Mouse (Mus musculus) heart, embryonic 10.5 days (tissue): ENCODE data around the gene Maff. TPM values are rescaled to one million over a fixed set of nuclear protein-coding genes. Genes with fewer than 3 reads are reported as not detected.

ENCODE experiments used
- DNase-seq: peaks from one replicate; pipeline ENCODE4 v3.0.0-alpha.2; 2017; ENCODE audit warnings: low spot score
- H3K27ac ChIP-seq: fragments of 300-500 bp; sonication (generic); 2 replicates; pipeline ENCODE4 v1.5.1; 2016; ENCODE audit warnings: mild to moderate bottlenecking
- H3K27me3 ChIP-seq: fragments of 300-500 bp; sonication (generic); 2 replicates; pipeline ENCODE4 v1.6.1; 2016; ENCODE audit warnings: mild to moderate bottlenecking; ENCODE audit not compliant: poor library complexity, insufficient read depth, severe bottlenecking
- H3K36me3 ChIP-seq: fragments of 300-500 bp; sonication (generic); 2 replicates; pipeline ENCODE4 v1.6.1; 2016; ENCODE audit warnings: mild to moderate bottlenecking, moderate library complexity
- H3K4me1 ChIP-seq: fragments of 300-500 bp; sonication (generic); 2 replicates; pipeline ENCODE4 v1.6.1; 2016; ENCODE audit warnings: mild to moderate bottlenecking
- H3K4me3 ChIP-seq: fragments of 300-500 bp; sonication (generic); 2 replicates; pipeline ENCODE4 v1.5.1; 2016; ENCODE audit warnings: mild to moderate bottlenecking, moderate library complexity
- H3K9me3 ChIP-seq: fragments of 300-500 bp; sonication (generic); 2 replicates; pipeline ENCODE4 v1.6.1; 2016; ENCODE audit warnings: mild to moderate bottlenecking, moderate library complexity
- WGBS: fragments of 180-500 bp; shearing (Covaris S2); methylation state at CpG from one replicate; pipeline ENCODE4 v1.1.7; 2016; 5-methylcytosine and 5-hydroxymethylcytosine counted together
- polyA plus RNA-seq: library from polyadenylated mRNA; unstranded; fragments of >200 nt; fragmentation: Nextera tagmentation; extraction: Ambion mirVana; gene quantifications from 2 replicates; pipeline ENCODE4 v1.2.1, GENCODE M21; 2016

The Maff gene
- polyA plus RNA-seq, 1 experiment from 2014 or later: 2.0 TPM

DNA sequence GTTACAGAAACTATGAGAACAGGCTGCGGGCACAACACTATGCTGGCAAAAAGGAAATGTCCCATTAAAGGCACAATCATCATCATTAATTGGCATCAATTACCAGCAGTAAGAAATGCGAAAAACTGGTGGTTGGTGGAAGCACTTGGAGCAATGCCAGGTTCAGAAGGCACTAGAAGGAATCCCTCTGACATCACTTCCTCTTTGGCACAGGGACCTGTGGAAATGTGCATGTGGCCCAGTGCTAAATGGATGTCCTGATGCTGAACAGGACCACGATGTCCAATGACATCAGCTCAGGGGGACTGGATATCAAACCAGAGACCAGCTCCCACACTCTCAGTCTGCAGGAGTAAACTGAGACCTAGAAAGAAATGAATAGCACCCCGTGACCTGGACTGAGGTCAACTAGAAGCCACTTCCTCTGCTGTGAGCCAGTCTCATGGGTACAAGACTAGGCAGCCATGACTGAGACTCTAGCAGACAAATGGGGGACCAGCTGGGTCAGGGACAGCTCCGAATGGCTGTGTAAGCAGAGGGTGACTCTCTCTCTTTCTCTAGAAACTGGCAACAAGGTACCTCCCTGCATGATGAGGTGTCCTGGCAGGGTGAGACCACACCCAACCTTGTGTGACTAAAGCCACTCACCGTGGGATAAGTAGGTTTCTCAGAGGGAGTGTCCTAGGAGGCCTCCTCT is 3.6 kb upstream of the Maff start:
- WGBS: 68% methylated on average over 6 of the region's 6 CpGs
- Histone ChIP-seq H3K27me3 (peaks cover 13% of the 10 kb centered on the region; the same call in 1 of the 2 replicates), H3K36me3 (no peaks in the 10 kb centered on the region), H3K4me3 (no peak overlapping the region), H3K27ac (no peak overlapping the region), H3K9me3 (no peaks in the 10 kb centered on the region), H3K4me1 (peaks cover 15% of the 10 kb centered on the region)
- DNase-seq: no peak

DNA sequence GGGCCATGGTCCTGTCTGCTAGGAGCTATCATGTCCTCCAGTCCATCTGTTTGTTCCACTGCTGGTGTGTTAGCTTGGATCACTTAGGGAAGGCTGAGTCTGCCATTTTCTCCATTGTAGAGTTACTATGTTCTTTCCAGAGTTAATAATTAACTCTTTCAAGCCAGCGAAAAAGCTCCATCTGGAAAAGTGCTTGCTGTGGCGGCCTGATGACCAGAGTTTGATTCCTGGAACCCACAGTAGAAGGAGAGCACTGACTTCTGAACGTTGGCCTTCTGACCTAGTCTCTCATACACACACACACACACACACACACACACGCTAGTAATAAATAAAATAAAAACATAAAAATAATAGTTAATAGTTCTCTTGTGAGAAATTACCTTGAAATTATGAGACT is 1.8 kb upstream of the Maff start:
- no peak overlapping the region for H3K27ac ChIP-seq
- WGBS: 75% methylated on average over 4 of the region's 4 CpGs
- peaks cover 12% of the 10 kb centered on the region; the same call in 1 of the 2 replicates for H3K27me3 ChIP-seq

DNA sequence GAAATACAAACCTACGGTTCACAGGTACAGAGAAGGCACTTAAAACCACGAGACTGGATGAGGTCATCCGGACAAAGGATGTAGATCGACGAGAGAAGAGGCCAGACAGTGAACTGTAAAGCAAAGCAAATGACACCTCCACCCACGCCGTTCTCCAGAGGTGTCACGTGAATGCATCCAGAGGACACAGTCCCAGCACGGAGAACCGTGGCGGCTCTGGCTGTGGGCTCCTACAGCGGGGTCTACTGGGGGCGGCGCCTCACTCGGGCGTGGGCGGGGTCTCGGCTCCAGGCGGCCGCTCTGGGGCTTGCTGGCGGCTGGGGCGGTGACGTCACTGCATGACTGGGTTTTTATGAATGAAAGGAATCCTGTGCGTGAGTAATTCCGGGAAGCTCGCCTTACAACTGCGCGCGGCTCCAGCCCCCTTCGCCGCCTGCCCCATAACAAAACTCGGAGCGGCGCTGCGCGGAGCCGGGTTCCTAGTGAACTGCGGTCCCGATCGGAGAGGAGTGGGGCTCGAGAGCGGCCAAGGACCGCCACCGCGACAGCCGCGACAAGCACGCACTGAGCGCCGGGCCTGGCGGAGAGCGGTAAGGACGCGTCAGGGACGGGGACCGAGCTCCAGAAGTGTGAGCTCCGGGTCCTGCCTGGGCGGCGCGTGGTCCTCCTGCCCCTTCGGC is 884 bp downstream of the Maff start:
- Histone ChIP-seq H3K9me3 (no peaks in the 10 kb centered on the region), H3K27me3 (0 out of 2 replicates have a peak, but pooled peaks cover 5% of the 10 kb centered on the region), H3K36me3 (no peaks in the 10 kb centered on the region), H3K4me3 (peak overlapping the region; percentile 76), H3K4me1 (peaks cover 50% of the 10 kb centered on the region), H3K27ac (peak overlapping the region; percentile 91)
- DNase-seq: peak; percentile 98
- under 1% methylated on average over 61 of the region's 61 CpGs for WGBS

More for the DNA sequence above, 1.8 kb upstream of the Maff start:
- no peaks in the 10 kb centered on the region for H3K36me3 ChIP-seq
- H3K4me1 ChIP-seq: peaks cover 31% of the 10 kb centered on the region
- H3K9me3 ChIP-seq: no peaks in the 10 kb centered on the region
- no peak overlapping the region for H3K4me3 ChIP-seq
- DNase-seq: no peak

DNA sequence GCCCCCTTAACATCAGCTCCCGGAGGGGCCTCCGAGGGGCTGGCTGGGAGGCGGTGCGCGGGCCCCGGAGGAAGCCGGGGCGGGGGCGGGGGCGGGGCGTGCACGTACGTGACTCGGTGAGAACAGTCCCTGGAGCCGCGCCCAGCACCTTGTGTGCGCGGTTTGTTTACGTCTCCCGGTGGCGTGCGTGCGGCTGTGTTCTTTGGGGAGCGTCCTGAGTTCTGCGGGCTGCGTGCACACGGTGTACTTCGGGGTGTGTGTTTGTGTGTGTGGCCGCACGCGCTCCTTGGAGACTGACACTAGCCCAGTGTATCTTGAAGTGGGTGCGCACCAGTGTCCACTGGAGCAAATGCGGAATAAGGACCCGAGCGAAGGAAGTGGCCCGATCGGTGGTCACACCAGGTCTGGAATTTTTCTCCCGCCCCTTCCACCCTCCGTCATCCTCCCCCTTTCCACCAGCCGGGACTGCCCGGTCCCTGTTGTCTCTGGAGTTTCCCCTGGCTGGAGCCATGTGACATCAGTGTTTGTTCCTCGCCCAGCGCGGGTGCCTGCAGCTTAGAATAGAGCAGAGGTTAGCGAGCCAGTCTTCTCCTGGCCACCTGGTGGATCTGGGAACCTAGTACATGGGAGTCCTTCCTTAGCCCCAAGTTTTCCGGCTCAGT is 1.6 kb downstream of the Maff start:
- H3K36me3 ChIP-seq: no peaks in the 10 kb centered on the region
- DNase-seq: peak; percentile 93
- 0 out of 2 replicates have a peak, but pooled peaks cover 5% of the 10 kb centered on the region for H3K27me3 ChIP-seq
- H3K4me3 ChIP-seq: peak overlapping the region; percentile 76
- peak overlapping the region; percentile 91 for H3K27ac ChIP-seq
- no peaks in the 10 kb centered on the region for H3K9me3 ChIP-seq
- H3K4me1 ChIP-seq: peaks cover 55% of the 10 kb centered on the region
- WGBS: 1% methylated on average over 46 of the region's 46 CpGs

DNA sequence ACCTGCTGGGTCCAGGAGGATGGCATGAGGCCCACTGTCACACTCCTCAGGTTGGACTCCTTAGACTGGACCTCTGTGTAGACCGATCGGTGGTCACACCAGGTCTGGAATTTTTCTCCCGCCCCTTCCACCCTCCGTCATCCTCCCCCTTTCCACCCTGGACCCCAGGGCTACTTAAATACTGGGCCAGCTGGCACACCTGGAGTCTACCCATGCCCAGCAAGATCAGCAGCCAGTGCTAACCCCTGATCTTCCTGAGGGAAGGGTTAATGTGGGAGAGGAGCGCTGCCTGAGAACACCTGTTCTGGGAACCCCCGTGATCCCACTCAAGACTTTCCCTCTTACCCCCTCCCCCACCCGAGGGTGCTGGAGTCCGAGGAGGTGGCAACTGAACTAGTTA is 2.2 kb downstream of the Maff start:
- Histone ChIP-seq H3K4me3 (peak overlapping the region; percentile 76), H3K9me3 (no peaks in the 10 kb centered on the region), H3K4me1 (peaks cover 55% of the 10 kb centered on the region), H3K27ac (peak overlapping the region; percentile 91; the same call in 1 of the 2 replicates), H3K27me3 (0 out of 2 replicates have a peak, but pooled peaks cover 5% of the 10 kb centered on the region), H3K36me3 (no peaks in the 10 kb centered on the region)
- no peak for DNase-seq
- 62% methylated on average over 8 of the region's 8 CpGs for WGBS

DNA sequence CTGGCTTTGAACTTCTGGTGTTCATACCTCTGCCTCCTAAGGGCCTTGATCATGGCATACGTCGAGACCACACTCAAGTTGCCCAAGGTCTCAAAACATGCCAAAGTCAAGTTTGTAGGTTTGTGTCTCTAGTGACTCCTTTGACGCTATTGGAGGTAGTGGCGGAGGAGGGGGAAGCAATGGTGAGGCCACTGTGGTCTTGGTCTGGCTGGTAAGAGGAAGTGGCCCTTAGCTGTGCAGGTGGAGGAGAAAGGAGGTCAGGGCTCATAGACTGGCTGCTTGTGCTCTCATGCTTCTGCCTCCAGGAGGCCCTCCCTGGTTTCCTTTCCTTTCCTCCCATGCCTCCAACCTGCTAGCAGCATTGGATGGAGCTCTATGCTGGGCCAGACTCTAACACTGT is 4.4 kb downstream of the Maff start:
- H3K4me1 ChIP-seq: peaks cover 59% of the 10 kb centered on the region

DNA sequence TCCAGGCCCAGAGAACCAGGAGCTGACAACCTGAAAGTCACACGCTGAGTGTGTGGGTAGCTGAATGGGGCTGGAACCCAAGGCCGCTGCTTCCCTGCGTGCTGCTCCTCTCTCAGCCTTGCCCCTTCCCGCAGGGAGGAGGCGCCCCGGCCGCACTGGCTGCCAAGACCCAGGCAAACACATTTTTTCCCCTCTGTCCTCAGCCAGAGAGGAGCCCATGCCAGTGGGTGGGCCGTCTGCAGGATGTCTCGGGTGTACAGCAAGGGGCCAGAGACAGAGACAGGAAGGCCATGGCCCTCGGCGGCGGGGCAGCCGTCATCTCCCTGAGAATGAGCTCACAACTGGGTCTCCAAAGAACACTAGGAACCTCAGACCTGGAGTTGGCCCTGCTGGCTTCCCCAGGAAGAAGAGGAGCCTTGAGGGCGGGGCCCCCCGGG is 4.9 kb downstream of the Maff start:
- 0 out of 2 replicates have a peak overlapping the region, but pooled peaks have one; percentile 10 for H3K4me3 ChIP-seq
- no peak for DNase-seq
- peaks cover 13% of the 10 kb centered on the region for H3K27me3 ChIP-seq
- H3K4me1 ChIP-seq: peaks cover 58% of the 10 kb centered on the region
- 20% methylated on average over 15 of the region's 15 CpGs for WGBS
- no peaks in the 10 kb centered on the region for H3K9me3 ChIP-seq
- no peaks in the 10 kb centered on the region for H3K36me3 ChIP-seq
- peak overlapping the region; percentile 67 for H3K27ac ChIP-seq

More for the DNA sequence above, 4.4 kb downstream of the Maff start:
- H3K9me3 ChIP-seq: no peaks in the 10 kb centered on the region
- WGBS: 85% methylated on average over 4 of the region's 4 CpGs
- H3K36me3 ChIP-seq: no peaks in the 10 kb centered on the region
- H3K27me3 ChIP-seq: peaks cover 8% of the 10 kb centered on the region
- 0 out of 2 replicates have a peak overlapping the region, but pooled peaks have one; percentile 10 for H3K4me3 ChIP-seq
- no peak for DNase-seq
- H3K27ac ChIP-seq: peak overlapping the region; percentile 67

DNA sequence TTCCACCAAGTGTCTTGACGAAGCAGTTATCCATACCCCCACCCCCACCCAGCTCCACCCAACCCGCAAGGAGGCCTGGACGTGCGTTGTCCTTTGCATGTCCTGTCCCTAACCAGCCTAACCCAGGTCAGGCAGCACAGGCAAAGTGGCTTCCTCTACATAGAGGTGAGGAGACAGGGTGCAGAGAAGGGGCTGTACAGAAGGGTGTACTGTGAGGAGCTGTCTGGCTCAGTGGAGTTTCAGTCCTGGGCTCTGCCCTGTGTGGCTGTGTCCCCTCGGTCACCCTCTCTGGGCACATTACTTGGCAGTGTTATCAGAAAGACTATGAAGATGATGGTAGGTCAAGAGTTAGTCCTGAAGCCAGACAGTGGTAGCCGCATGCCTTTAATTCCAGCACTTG is 6.1 kb downstream of the Maff start:
- 81% methylated on average over 6 of the region's 6 CpGs for WGBS
- H3K27me3 ChIP-seq: peaks cover 18% of the 10 kb centered on the region
- H3K4me3 ChIP-seq: no peak overlapping the region
- 0 out of 2 replicates have a peak overlapping the region, but pooled peaks have one; percentile 18 for H3K27ac ChIP-seq
- peaks cover 62% of the 10 kb centered on the region for H3K4me1 ChIP-seq
- no peak for DNase-seq
- H3K9me3 ChIP-seq: no peaks in the 10 kb centered on the region
- no peaks in the 10 kb centered on the region for H3K36me3 ChIP-seq

DNA sequence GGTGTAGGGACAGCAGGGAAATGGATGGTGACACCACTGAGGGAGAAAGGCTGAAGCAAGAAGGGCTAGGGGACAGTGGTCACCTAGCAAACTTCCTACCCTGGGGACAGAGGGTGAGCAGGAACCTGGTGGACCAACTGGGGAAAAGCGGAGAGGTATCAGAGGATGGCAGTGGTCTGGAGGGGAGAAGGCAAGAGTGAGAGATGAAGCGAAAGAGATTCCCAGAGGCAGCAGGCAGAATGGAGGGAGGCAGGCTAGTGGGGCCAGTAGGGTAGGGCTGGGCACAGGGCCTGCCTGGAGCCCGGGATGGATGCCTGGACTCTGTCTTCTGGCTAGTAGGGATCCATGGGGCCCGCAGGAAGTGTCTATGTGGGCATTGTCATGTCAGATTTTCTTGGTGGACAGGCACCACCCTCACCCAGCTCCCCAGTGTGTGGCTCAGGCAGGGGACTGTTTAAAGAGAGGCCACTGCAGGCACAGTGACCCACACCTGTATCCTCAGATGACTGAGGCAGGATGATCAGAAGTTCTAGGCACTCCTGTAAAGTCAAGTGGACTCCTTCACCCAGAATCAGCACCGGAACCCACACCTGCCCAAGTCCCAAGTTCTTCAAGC is 7.4 kb downstream of the Maff start:
- 91% methylated on average over 5 of the region's 5 CpGs for WGBS
- peaks cover 16% of the 10 kb centered on the region for H3K27me3 ChIP-seq

DNA sequence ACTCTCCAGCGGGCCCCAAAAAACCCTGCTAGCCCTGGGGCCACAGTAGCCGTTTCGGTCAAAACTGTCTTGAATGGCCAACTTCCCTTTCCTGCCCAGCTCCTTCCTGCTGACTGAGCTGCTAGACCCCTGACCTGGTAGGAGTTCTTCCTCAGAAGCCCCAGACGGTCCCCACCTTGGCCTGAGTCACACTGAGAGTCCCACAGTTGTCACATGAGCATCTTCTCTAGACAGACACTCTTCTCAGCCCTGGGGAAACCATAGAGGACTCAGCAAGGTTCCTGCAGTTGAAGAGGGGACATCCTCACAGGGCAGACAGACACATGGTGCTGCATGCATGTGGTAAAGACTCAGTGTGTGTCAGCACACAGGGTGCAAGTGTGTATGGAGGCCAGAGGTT is 8.2 kb downstream of the Maff start:
- no peaks in the 10 kb centered on the region for H3K9me3 ChIP-seq
- DNase-seq: no peak
- H3K27ac ChIP-seq: no peak overlapping the region
- H3K4me3 ChIP-seq: no peak overlapping the region
- H3K4me1 ChIP-seq: peaks cover 59% of the 10 kb centered on the region
- H3K36me3 ChIP-seq: no peaks in the 10 kb centered on the region
- 63% methylated on average over 4 of the region's 4 CpGs for WGBS
- H3K27me3 ChIP-seq: peaks cover 13% of the 10 kb centered on the region

More for the DNA sequence above, 7.4 kb downstream of the Maff start:
- Histone ChIP-seq H3K4me1 (peaks cover 66% of the 10 kb centered on the region), H3K9me3 (no peaks in the 10 kb centered on the region), H3K27ac (no peak overlapping the region), H3K36me3 (no peaks in the 10 kb centered on the region), H3K4me3 (no peak overlapping the region)
- DNase-seq: no peak

DNA sequence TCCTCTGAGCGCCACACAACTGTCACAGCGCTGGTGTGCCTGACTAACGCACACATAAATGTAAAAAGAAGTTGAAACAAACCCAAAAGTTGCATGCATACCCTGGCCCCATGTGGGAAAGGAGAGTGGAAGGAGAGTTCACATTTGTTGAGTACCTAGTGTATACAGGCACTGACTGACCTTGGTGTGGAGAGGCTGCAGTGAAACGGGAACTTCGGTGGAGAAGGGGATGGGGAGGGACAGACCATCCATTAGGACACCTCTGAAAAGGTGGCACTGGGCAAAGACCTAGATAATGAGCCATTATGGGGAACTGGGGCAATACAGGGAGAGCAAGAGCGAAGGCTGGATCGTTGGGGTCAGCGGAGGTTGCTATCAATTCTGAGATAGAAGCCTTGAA is 10.1 kb downstream of the Maff start:
- H3K9me3 ChIP-seq: no peaks in the 10 kb centered on the region
- H3K36me3 ChIP-seq: peaks cover 4% of the 10 kb centered on the region; the same call in 1 of the 2 replicates
- WGBS: 67% methylated on average over 8 of the region's 8 CpGs
- peaks cover 13% of the 10 kb centered on the region for H3K27me3 ChIP-seq
- H3K27ac ChIP-seq: peak overlapping the region; percentile 90
- peak overlapping the region; percentile 67 for H3K4me3 ChIP-seq
- H3K4me1 ChIP-seq: peaks cover 67% of the 10 kb centered on the region
- no peak for DNase-seq

DNA sequence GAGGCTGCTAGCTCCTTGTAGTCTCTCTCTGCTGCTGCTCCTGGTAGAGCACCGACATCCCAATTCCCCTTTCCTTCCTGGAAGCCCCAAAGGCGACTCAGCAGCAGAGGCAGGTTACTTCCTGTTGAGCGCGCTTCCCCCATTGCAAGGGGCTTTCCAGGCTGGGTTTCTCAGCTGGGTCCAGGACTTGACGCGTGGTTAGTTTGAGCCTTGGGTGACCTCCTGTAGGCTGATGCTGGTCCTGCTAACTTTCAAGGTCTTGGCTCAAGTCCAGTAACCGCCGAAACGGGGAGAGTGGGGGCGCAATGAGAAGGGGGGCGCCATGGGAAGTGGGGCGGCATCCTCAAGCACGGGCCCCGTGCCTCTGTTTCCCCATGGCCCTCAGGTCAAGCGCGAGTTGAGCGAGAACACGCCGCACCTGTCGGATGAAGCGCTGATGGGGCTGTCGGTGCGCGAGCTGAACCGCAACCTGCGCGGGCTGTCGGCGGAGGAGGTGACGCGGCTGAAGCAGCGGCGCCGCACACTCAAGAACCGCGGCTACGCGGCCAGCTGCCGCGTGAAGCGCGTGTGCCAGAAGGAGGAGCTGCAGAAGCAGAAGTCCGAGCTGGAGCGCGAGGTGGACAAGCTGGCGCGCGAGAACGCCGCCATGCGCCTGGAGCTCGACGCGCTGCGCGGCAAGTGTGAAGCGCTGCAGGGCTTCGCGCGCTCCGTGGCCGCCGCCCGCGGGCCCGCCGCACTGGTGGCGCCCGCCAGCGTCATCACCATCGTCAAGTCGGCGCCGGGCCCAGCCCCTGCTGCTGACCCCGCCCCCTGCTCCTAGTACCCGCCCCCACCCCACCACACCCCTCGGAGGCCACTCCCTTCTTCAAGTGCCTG is 10.9 kb downstream of the Maff start:
- peak overlapping the region; percentile 67 for H3K4me3 ChIP-seq
- peak; percentile 93 for DNase-seq
- peak overlapping the region; percentile 90 for H3K27ac ChIP-seq
- WGBS: under 1% methylated on average over 75 of the region's 77 CpGs
- peaks cover 66% of the 10 kb centered on the region for H3K4me1 ChIP-seq
- peaks cover 11% of the 10 kb centered on the region for H3K36me3 ChIP-seq
- no peaks in the 10 kb centered on the region for H3K9me3 ChIP-seq
- peaks cover 13% of the 10 kb centered on the region for H3K27me3 ChIP-seq
